Mouse (Mus musculus): ENCODE measurements at regions not wholly inside any gene's neighbourhood (a gene's known extent, or its start where the extent isn't known, plus 50 kb on each side); places are given as distances from the start of the nearest gene placed in this dataset.

DNA sequence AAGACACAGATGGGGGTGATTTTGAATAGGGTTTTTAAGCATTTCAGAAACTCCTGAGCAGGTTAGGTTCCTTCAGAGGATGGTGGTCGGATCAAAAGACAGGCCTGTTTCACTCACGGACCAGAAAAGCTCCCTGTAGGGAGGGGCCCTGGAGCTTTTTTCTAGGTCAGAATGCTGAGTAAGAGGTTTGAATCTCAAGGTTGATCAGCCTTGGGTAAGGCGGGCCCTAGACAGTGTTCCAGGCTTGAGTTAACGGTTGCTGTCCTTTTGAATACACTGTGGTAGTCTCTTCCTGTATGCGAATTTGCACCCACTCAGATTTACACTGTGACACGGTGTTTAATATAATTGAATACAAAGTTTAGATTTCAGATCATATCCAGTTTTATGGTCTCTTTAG, 75.2 kb upstream of the 1700020N01Rik start:
- WGBS = 83% methylated on average over 6 of the region's 6 CpGs
- no peaks in the 10 kb centered on the region for H3K9me3 ChIP-seq (ENCODE audit: low read length)
- H3K4me1 ChIP-seq (ENCODE audit: insufficient read depth, low read length) = no peaks in the 10 kb centered on the region
- no peak overlapping the region for H3K4me2 ChIP-seq (ENCODE audit: low read depth, low read length, poor library complexity, severe bottlenecking)
- H3K9ac ChIP-seq (replicated peaks; ENCODE audit: low read length, poor library complexity, severe bottlenecking) = no peak overlapping the region
- no peak overlapping the region for H3K4me3 ChIP-seq (ENCODE audit: low read depth, low read length)
- no peak for DNase-seq (ENCODE audit: low spot score)
- H3K36me3 ChIP-seq (ENCODE audit: insufficient read depth, low read length) = no peaks in the 10 kb centered on the region
- no peak overlapping the region for H3K27ac ChIP-seq (ENCODE audit: low read depth, low read length)
- TF ChIP-seq CTCF (IDR thresholded peaks at IDR 0.05) = no peak
- H3K27me3 ChIP-seq (ENCODE audit: insufficient read depth, low read length) = no peaks in the 10 kb centered on the region
- no peak for ATAC-seq (ENCODE audit: low FRiP score)

DNA sequence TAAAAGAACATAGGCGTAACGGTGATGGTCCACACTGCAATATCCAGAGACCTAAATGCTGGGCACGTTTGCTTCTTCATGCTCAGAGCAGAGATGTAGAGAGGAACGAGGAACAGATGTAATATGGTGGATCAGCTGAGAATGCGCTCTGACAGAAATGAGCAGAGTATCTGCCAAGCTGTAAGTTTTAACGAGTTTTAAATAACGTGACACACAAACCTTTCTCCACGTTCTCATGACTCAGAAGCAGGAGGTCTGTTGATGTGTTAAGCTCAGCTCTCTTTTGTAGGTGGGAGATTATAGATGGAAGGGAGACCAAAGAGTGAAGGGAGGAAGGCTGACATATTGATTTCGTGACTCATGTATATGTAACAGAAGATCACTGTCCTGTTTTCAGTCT, 72.1 kb upstream of the 1700020N01Rik start:
- DNase-seq (ENCODE audit: low spot score) = no peak
- H3K4me2 ChIP-seq (ENCODE audit: low read depth, low read length, poor library complexity, severe bottlenecking) = no peak overlapping the region
- no peak overlapping the region for H3K9ac ChIP-seq (replicated peaks; ENCODE audit: low read length, poor library complexity, severe bottlenecking)
- WGBS = 82% methylated on average over 9 of the region's 9 CpGs
- ATAC-seq (ENCODE audit: low FRiP score) = no peak
- no peak for TF ChIP-seq CTCF (IDR thresholded peaks at IDR 0.05)
- no peaks in the 10 kb centered on the region for H3K9me3 ChIP-seq (ENCODE audit: low read length)
- no peaks in the 10 kb centered on the region for H3K4me1 ChIP-seq (ENCODE audit: insufficient read depth, low read length)
- no peaks in the 10 kb centered on the region for H3K36me3 ChIP-seq (ENCODE audit: insufficient read depth, low read length)
- H3K27ac ChIP-seq (ENCODE audit: low read depth, low read length) = no peak overlapping the region
- no peaks in the 10 kb centered on the region for H3K27me3 ChIP-seq (ENCODE audit: insufficient read depth, low read length)
- H3K4me3 ChIP-seq (ENCODE audit: low read depth, low read length) = no peak overlapping the region

DNA sequence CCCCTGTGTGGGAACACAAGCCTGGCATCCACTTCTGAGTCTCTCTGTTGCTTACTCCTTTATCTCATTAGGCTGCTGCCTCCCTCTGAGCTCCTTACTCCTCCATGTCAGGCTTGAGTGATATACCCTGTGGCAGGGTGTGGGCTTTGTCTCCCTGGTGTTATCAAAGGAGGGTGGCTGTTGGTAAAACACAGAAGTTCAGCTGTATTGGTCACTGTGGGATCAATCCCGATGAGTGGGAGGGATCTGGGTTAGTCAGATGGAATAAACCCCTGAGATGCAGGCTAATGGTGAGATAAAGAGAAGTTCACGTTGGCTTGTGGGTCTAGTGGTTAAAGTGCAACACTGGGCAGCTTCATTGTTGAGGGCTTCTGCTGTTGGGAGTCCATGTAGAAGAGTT, 67.4 kb upstream of the 1700020N01Rik start:
- no peaks in the 10 kb centered on the region for H3K36me3 ChIP-seq (ENCODE audit: insufficient read depth, low read length)
- no peaks in the 10 kb centered on the region for H3K27me3 ChIP-seq (ENCODE audit: insufficient read depth, low read length)
- no peaks in the 10 kb centered on the region for H3K4me1 ChIP-seq (ENCODE audit: insufficient read depth, low read length)
- DNase-seq (ENCODE audit: low spot score) = no peak
- ATAC-seq (ENCODE audit: low FRiP score) = no peak
- 41% methylated on average over 2 of the region's 2 CpGs for WGBS
- no peaks in the 10 kb centered on the region for H3K9me3 ChIP-seq (ENCODE audit: low read length)
- H3K4me3 ChIP-seq (ENCODE audit: low read depth, low read length) = no peak overlapping the region
- no peak overlapping the region for H3K9ac ChIP-seq (replicated peaks; ENCODE audit: low read length, poor library complexity, severe bottlenecking)
- no peak overlapping the region for H3K4me2 ChIP-seq (ENCODE audit: low read depth, low read length, poor library complexity, severe bottlenecking)
- no peak overlapping the region for H3K27ac ChIP-seq (ENCODE audit: low read depth, low read length)
- no peak for TF ChIP-seq CTCF (IDR thresholded peaks at IDR 0.05)

DNA sequence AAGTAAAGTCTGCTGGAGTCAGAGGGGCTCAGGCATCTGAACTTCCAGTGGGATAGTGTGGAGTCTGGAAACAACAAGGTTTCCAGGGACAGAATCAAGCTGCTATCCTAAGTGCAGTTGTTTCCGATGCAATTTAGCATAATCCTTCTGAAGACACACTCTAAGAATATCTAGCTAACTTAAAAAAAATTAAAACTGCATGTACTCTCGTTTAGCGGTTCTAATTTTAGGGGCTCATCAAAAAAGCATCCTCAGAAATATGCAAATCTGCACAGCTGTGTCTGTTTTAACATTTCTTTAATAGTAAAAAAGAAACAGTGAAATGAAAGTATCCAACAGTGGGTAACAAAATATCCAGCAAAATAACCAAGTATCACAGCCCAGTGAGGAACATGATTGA, 64.5 kb upstream of the 1700020N01Rik start:
- H3K27me3 ChIP-seq (ENCODE audit: insufficient read depth, low read length) = no peaks in the 10 kb centered on the region
- WGBS = 76% methylated on average over 3 of the region's 3 CpGs
- ATAC-seq (ENCODE audit: low FRiP score) (no peak), DNase-seq (ENCODE audit: low spot score) (no peak)
- TF ChIP-seq CTCF (IDR thresholded peaks at IDR 0.05) = no peak
- no peaks in the 10 kb centered on the region for H3K4me1 ChIP-seq (ENCODE audit: insufficient read depth, low read length)
- H3K9me3 ChIP-seq (ENCODE audit: low read length) = no peaks in the 10 kb centered on the region
- H3K9ac ChIP-seq (replicated peaks; ENCODE audit: low read length, poor library complexity, severe bottlenecking) = no peak overlapping the region
- no peak overlapping the region for H3K4me3 ChIP-seq (ENCODE audit: low read depth, low read length)
- no peak overlapping the region for H3K4me2 ChIP-seq (ENCODE audit: low read depth, low read length, poor library complexity, severe bottlenecking)
- no peak overlapping the region for H3K27ac ChIP-seq (ENCODE audit: low read depth, low read length)
- no peaks in the 10 kb centered on the region for H3K36me3 ChIP-seq (ENCODE audit: insufficient read depth, low read length)

DNA sequence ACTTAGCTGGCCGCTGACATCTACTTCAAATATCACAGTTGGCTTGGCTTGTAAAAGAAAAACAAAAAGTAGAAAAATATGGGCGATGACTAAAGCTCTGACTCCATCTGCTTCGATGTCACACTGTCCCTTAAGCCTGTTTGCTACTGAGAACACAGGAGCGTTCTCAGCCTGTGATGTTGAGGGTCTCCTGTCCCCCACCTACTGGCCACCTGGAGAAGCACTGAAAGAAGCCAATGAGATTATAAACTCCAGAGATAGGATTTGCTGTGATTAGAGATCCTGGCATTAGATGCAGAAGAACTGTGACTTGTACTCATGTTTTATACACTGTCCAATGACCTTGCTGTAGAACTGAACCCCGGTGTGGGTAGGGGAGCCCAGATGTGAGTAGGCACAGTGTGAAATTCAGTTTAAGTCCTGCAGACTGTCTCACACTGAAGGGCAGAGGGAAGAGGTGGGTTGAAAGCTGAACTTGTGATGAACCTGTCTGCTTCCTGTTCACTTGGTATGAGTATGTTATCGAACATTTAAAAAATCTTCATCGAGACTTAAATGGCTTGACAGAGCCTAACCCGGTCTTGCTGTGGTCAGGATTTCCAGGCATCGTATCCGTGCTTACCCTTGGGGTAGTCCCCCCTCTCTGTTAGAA, 63.7 kb upstream of the 1700020N01Rik start:
- Histone ChIP-seq H3K4me1 (ENCODE audit: insufficient read depth, low read length) (no peaks in the 10 kb centered on the region), H3K27me3 (ENCODE audit: insufficient read depth, low read length) (no peaks in the 10 kb centered on the region), H3K4me2 (ENCODE audit: low read depth, low read length, poor library complexity, severe bottlenecking) (no peak overlapping the region), H3K9me3 (ENCODE audit: low read length) (no peaks in the 10 kb centered on the region), H3K36me3 (ENCODE audit: insufficient read depth, low read length) (no peaks in the 10 kb centered on the region), H3K4me3 (ENCODE audit: low read depth, low read length) (no peak overlapping the region), H3K9ac (replicated peaks; ENCODE audit: low read length, poor library complexity, severe bottlenecking) (no peak overlapping the region), H3K27ac (ENCODE audit: low read depth, low read length) (no peak overlapping the region)
- TF ChIP-seq CTCF (IDR thresholded peaks at IDR 0.05) = peak; percentile 59
- no peak for ATAC-seq (ENCODE audit: low FRiP score)
- 44% methylated on average over 10 of the region's 10 CpGs for WGBS
- DNase-seq (ENCODE audit: low spot score) = no peak

DNA sequence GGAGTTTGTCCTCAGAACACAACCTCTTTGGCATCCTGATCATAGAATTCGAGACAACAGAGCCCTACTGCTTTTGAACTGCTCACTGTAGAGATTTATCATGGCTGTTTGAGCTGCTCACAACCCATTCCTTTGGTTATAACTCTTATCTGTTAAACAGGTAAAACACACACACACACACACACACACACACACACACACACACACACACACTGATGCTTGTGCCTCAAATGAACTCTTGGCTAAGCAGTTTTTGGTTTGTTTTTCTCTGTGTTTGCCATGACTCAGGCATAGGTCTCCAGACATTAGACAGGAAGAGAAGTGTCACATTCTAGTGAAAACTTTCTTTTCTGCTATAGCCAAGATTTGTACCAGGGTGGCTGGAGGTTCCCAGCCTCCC, 60.8 kb upstream of the 1700020N01Rik start:
- 71% methylated on average over 1 of the region's 1 CpGs for WGBS
- Histone ChIP-seq H3K4me2 (ENCODE audit: low read depth, low read length, poor library complexity, severe bottlenecking) (no peak overlapping the region), H3K4me1 (ENCODE audit: insufficient read depth, low read length) (no peaks in the 10 kb centered on the region), H3K36me3 (ENCODE audit: insufficient read depth, low read length) (no peaks in the 10 kb centered on the region), H3K27me3 (ENCODE audit: insufficient read depth, low read length) (no peaks in the 10 kb centered on the region), H3K27ac (ENCODE audit: low read depth, low read length) (no peak overlapping the region), H3K4me3 (ENCODE audit: low read depth, low read length) (no peak overlapping the region), H3K9ac (replicated peaks; ENCODE audit: low read length, poor library complexity, severe bottlenecking) (no peak overlapping the region), H3K9me3 (ENCODE audit: low read length) (no peaks in the 10 kb centered on the region)
- ATAC-seq (ENCODE audit: low FRiP score) = no peak
- TF ChIP-seq CTCF (IDR thresholded peaks at IDR 0.05) = no peak
- DNase-seq (ENCODE audit: low spot score) = no peak
